Comparison of ENCODE assay signal across 16 mouse cellular contexts in genomic region chr9:61336179-61336578, GRCm38 (mm10).
"Had no signal": no experiment of that assay in that cellular context is flagged by ENCODE, and none has a peak within 500 bp of the region (broad histone marks: within the 10 kb centered on the region; RNA-seq: fewer than 3 reads in every experiment).

No protein-coding gene starts in this region.

- H3K4me2 ChIP-seq: neural tube, embryonic 12.5 days; neural tube, embryonic 13.5 days; neural tube, embryonic 15.5 days; stomach, embryonic 15.5 days had no signal

- H3K27me3 ChIP-seq: stomach, embryonic 15.5 days had no signal

- H3K9me3 ChIP-seq: neural tube, embryonic 12.5 days; neural tube, embryonic 13.5 days; neural tube, embryonic 15.5 days; stomach, embryonic 15.5 days had no signal

- H3K9ac ChIP-seq: neural tube, embryonic 12.5 days; neural tube, embryonic 13.5 days; neural tube, embryonic 15.5 days; stomach, embryonic 15.5 days had no signal

- DNase-seq: retina, postnatal 1 day; right cerebral cortex, adult 18-20 months; right cerebral cortex, postnatal 14 days; right cerebral cortex, postnatal 25 days; right cerebral cortex, postnatal 4 days; spleen, adult 18-20 months; thymus, adult 2 months; thymus, postnatal 14 days; thymus, postnatal 25 days; thymus, postnatal 36 days; thymus, postnatal 4 days had no signal

- H3K36me3 ChIP-seq: neural tube, embryonic 12.5 days; neural tube, embryonic 13.5 days; neural tube, embryonic 15.5 days; stomach, embryonic 15.5 days had no signal

- H3K4me3 ChIP-seq: neural tube, embryonic 12.5 days; neural tube, embryonic 13.5 days; neural tube, embryonic 15.5 days; stomach, embryonic 15.5 days had no signal

- H3K27ac ChIP-seq: neural tube, embryonic 12.5 days; neural tube, embryonic 13.5 days; neural tube, embryonic 15.5 days; stomach, embryonic 15.5 days; stomach, postnatal 0 days had no signal
